Mouse (Mus musculus) embryo, embryonic 9.5 days (tissue): ENCODE results near the gene Boc.
A peak's percentile ranks its signal among the peaks of the same experiment; 100 is the strongest.
"Not testable (repeated sequence)": the region's sequence is repeated elsewhere in the genome, so short reads cannot be mapped to it uniquely, and the experiment has no call there.

ENCODE experiments used
- DNase-seq: peaks from one replicate; pipeline ENCODE4 v3.0.0-alpha.2; 2017; ENCODE audit errors: extremely low spot score

Gene Boc

GRCm38 (mm10) chr16:44491051-44491450, 67.6 kb downstream of the Boc start:
- DNase-seq: no peak

DNA sequence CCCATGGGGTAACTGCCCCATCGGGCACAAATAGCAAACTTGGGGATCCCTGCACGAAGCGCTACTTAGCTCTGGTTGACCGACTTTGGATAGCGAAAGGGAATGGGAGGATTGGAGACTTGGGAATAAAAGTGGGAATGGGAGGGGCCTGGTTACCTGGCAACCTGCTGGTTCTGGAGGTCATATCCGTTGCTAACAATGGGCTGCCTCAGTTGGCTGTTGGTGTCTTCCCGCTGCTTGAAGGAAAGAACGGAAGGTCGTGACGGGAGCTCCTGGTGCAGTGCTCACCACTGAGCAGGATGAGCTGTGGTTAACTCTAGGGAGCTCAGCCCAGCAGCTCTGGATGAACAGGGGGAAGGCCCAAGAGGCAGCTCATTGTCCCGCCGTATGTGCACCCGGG, 71.5 kb downstream of the Boc start:
- no peak for DNase-seq

DNA sequence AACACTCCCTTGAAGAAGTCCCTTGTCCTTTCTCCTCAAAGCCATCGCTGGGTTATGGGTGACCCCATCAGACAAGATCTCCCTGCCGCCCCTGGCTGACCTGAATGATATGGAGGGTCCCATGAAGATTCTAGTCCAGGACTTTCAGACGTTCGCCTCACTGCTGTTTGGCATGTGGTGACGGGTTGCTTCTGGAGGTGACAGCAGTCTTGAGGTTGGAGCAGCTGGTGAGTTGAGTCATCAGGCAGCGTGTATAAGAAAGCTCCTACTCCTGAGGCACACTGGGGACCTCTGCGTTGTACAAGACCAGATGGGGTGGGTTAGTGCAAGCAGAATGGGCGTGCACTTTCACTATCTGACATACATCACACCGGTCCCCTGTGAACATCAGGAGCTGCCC, 72.1 kb downstream of the Boc start:
- DNase-seq: no peak

- DNase-seq: no peak
These were observed 73.0 kb downstream of the Boc start for GRCm38 (mm10) chr16:44485691-44486090.

- DNase-seq: no peak
These were observed 73.9 kb downstream of the Boc start for GRCm38 (mm10) chr16:44484831-44485230.

- peak; percentile 68 for DNase-seq
These were observed 74.6 kb downstream of the Boc start for GRCm38 (mm10) chr16:44484079-44484478.

GRCm38 (mm10) chr16:44481599-44482593, 76.8 kb downstream of the Boc start:
- DNase-seq: no peak

- DNase-seq: no peak
These were observed 78.1 kb downstream of the Boc start for GRCm38 (mm10) chr16:44480616-44481015.

- no peak for DNase-seq
These were observed 78.8 kb downstream of the Boc start for GRCm38 (mm10) chr16:44479852-44480251.

- no peak for DNase-seq
These were observed 79.9 kb downstream of the Boc start for GRCm38 (mm10) chr16:44478767-44479166.

GRCm38 (mm10) chr16:44475682-44476375, 82.9 kb downstream of the Boc start:
- DNase-seq: no peak

GRCm38 (mm10) chr16:44475281-44475680, 83.4 kb downstream of the Boc start:
- DNase-seq: no peak

DNA sequence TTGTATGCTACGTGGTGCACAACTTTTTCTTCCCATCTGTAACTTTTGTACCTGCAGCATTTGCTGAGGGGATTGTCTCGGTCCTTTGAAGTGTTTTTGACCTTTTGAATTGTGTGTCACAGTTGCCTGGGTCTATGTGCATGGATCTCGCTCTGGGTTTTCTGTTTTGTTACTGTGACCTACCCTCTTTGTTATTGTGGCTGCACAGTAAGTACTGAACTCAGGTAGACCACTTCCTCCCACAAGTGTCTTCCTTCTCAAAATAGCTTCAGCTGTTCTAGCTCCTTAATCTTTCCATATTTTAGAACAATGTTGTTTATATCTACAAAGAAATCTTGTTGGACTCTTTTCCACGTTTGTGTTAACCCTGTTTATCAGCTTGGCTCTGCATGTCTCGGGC, 97.8 kb downstream of the Boc start:
- no peak for DNase-seq

- DNase-seq: no peak
These were observed 99.9 kb downstream of the Boc start for GRCm38 (mm10) chr16:44458826-44459225.

DNA sequence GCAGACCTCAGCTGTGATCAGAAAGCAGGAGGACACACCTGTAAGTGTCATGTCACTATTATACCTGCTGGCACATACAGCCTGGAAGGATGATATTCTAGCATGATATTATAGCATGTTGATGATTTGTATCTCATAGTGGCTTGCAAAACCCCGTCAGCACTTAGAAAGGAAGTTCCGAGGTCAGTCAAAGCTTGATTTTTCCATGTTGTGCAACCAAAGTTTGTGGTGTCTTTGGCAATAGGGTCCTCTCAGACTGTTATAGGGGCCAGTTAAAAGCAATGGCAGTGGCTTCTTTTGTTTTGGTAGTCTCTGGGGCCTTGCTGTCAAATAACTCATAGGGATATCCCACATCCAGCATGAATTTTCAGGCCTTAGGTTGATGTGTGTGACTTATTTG, 100.8 kb downstream of the Boc start:
- no peak for DNase-seq

GRCm38 (mm10) chr16:44441913-44442312, 116.8 kb downstream of the Boc start:
- DNase-seq: not testable (repeated sequence)

- DNase-seq: no peak
These were observed 123.2 kb downstream of the Boc start for GRCm38 (mm10) chr16:44435481-44435880.
